Mouse (Mus musculus) midbrain, postnatal 0 days (tissue): ENCODE results near the gene Hlf. TPM values are rescaled to one million over a fixed set of nuclear protein-coding genes. Genes with fewer than 3 reads are reported as not detected.

ENCODE experiments used
- ATAC-seq: fragments of 200-750 bp; cut with Nextera tagmentation; 2 replicates; pipeline ENCODE4 v1.8.0; 2017; ENCODE audit warnings: moderate number of reproducible peaks, mild to moderate bottlenecking, moderate TSS enrichment, moderate library complexity; ENCODE audit not compliant: low FRiP score
- DNase-seq: peaks from one replicate; pipeline ENCODE4 v3.0.0-alpha.2; 2015; ENCODE audit warnings: low spot score
- H3K27ac ChIP-seq: fragments of 300-500 bp; sonication (generic); 2 replicates; pipeline ENCODE4 v1.5.1; 2014; ENCODE audit warnings: low read depth, mild to moderate bottlenecking, low read length, mixed read lengths
- H3K27me3 ChIP-seq: fragments of 300-500 bp; sonication (generic); 2 replicates; pipeline ENCODE4 v1.6.1; 2014; ENCODE audit warnings: low read length, control low read depth, mixed read lengths; ENCODE audit not compliant: insufficient read depth
- H3K36me3 ChIP-seq: fragments of 300-500 bp; sonication (generic); 2 replicates; pipeline ENCODE4 v1.6.1; 2014; ENCODE audit warnings: low read length, control low read depth, mixed read lengths; ENCODE audit not compliant: insufficient read depth
- H3K4me1 ChIP-seq: fragments of 300-500 bp; sonication (generic); 2 replicates; pipeline ENCODE4 v1.6.1; 2014; ENCODE audit warnings: mild to moderate bottlenecking, control low read depth, antibody characterized with exemption, low read length, mixed read lengths; ENCODE audit not compliant: insufficient read depth
- H3K4me2 ChIP-seq: fragments of 300-500 bp; sonication (generic); 2 replicates; pipeline ENCODE4 v1.6.1; 2014; ENCODE audit warnings: low read depth, mild to moderate bottlenecking, low read length, mixed read lengths; ENCODE audit not compliant: poor library complexity, severe bottlenecking
- H3K4me3 ChIP-seq: fragments of 300-500 bp; sonication (generic); 2 replicates; pipeline ENCODE4 v1.5.1; 2014; ENCODE audit warnings: low read depth, mild to moderate bottlenecking, low read length, moderate library complexity
- H3K9ac ChIP-seq: fragments of 300-500 bp; sonication (generic); replicated peaks from 2 replicates; pipeline ENCODE4 v1.6.1; 2014; ENCODE audit warnings: mild to moderate bottlenecking, low read length, moderate library complexity, mixed read lengths; ENCODE audit not compliant: poor library complexity, severe bottlenecking
- H3K9me3 ChIP-seq: fragments of 300-500 bp; sonication (generic); 2 replicates; pipeline ENCODE4 v1.6.1; 2016; ENCODE audit warnings: low read length, control low read depth
- CTCF ChIP-seq: IDR thresholded peaks from 2 replicates; pipeline ENCODE4 v1.5.1; 2016; ENCODE audit warnings: antibody characterized with exemption, mild to moderate bottlenecking
- WGBS: fragments of 180-500 bp; shearing (Covaris S2); extraction: QIAGEN DNeasy Blood & Tissue Kit; methylation state at CpG from one replicate; pipeline ENCODE4 v1.1.7; 2014; 5-methylcytosine and 5-hydroxymethylcytosine counted together
- polyA plus RNA-seq: library from polyadenylated mRNA; unstranded; fragments of >200 nt; fragmentation: Nextera tagmentation; extraction: Ambion mirVana; gene quantifications from 2 replicates; pipeline ENCODE4 v1.2.1, GENCODE M21; 2015
- total RNA-seq: library from RNA; depleted of rRNA; stranded (reverse); fragments of >200 nt; gene quantifications from 2 replicates; pipeline ENCODE4 v1.2.3, GENCODE M21; 2014

The Hlf gene
- total and polyA plus RNA-seq, 2 experiments from 2014 or later: 9.0 to 11.2 TPM

GRCm38 (mm10) chr11:90389174-90389901 is 1.4 kb downstream of the Hlf start:
- Histone ChIP-seq H3K27ac (no peak overlapping the region), H3K27me3 (no peaks in the 10 kb centered on the region), H3K9me3 (no peaks in the 10 kb centered on the region), H3K4me1 (no peaks in the 10 kb centered on the region), H3K9ac (peak overlapping the region; percentile 55), H3K4me2 (peak overlapping the region; percentile 92), H3K4me3 (peak overlapping the region; percentile 47), H3K36me3 (no peaks in the 10 kb centered on the region)
- ATAC-seq (peak; percentile 47; the same call in 1 of the 2 replicates), DNase-seq (peak; percentile 50)
- under 1% methylated on average over 35 of the region's 36 CpGs for WGBS
- TF ChIP-seq CTCF: no peak

DNA sequence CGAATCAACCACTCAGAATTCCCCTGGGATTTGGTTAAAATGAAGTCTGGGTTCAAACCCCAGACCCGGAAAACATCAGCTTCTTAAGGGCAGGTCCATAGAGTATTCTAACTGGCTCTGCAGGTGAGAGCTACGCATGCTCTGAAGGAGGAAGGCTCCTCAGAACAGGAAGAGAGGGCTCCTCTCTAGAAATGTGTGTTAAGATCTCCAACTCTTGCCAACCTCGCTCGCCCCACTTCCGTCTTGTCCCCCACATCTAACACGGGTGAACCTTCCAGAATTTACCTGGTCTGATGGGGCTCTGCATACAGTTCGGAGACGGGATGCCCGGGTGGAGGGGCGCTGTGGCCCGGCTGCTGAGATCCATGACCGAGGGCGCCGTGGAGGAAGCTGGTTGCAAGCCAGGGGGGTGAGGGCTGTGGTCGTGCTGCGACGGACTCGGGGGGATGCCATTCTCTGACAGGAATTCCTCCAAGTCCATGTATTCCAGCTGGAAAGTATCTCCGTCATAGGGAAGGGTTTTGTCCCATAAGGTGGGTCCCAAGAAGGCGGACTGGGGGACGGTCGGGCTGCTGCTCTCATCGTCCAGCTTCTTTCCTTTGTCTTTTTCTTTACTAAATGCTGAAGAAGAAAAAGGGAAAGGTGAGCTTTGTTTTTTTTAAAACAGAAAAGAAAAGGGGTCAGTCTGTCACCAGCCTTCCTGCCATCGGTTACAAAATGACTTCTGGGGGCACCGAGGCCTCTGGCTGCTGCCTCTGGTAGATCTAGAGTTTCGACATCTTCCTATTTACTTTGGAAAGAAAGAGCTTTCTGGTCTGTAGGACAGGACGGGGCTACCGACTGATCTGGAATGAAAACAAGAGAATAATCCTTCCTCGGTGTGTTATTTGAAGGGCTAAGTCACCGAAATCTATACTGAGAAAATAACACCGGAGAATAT is 2.9 kb downstream of the Hlf start:
- Histone ChIP-seq H3K36me3 (no peaks in the 10 kb centered on the region), H3K27me3 (no peaks in the 10 kb centered on the region), H3K4me3 (peak overlapping the region; percentile 47), H3K9ac (no peak overlapping the region), H3K9me3 (no peaks in the 10 kb centered on the region), H3K4me1 (no peaks in the 10 kb centered on the region), H3K27ac (no peak overlapping the region), H3K4me2 (peak overlapping the region; percentile 92)
- TF ChIP-seq CTCF: no peak
- 52% methylated on average over 32 of the region's 32 CpGs for WGBS
- no peak for DNase-seq
- ATAC-seq: no peak

DNA sequence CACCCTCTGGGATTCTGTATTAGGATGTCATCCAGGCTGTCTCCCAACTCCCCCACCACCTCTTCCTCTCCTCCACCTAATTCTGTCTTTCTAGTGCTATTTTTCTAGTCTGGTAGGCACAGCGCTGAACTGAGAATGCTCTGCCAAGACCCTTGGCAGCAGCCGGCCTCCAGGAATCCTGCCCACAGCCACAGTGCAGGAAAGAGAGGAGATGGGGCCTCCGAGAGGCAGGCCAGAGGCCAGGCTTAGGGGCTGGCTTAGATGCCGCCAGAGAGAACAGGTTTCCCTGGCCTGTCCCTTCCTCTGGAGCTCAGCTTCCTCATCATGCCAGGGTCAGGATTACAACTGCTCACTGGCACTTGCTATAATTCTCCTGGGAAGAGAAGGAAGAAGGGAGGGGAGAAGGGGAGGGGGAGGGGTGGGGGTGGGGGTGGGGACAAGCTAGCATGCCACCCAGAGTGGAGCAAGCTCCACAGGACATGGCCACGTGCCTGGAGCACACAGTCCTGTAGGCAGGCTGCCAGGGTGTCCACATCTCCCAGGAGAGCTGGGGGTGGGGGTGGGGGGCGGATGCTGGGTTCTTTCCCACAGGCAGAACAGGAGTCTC is 8.6 kb downstream of the Hlf start:
- Histone ChIP-seq H3K27me3 (no peaks in the 10 kb centered on the region), H3K9ac (no peak overlapping the region), H3K4me3 (no peak overlapping the region), H3K4me2 (no peak overlapping the region; the same call in 1 of the 2 replicates), H3K27ac (peak overlapping the region; percentile 4; the same call in 1 of the 2 replicates), H3K9me3 (no peaks in the 10 kb centered on the region), H3K4me1 (0 out of 2 replicates have a peak, but pooled peaks cover 4% of the 10 kb centered on the region), H3K36me3 (no peaks in the 10 kb centered on the region)
- DNase-seq (peak; percentile 87), ATAC-seq (peak; percentile 82)
- TF ChIP-seq CTCF: no peak
- WGBS: 21% methylated on average over 6 of the region's 6 CpGs

DNA sequence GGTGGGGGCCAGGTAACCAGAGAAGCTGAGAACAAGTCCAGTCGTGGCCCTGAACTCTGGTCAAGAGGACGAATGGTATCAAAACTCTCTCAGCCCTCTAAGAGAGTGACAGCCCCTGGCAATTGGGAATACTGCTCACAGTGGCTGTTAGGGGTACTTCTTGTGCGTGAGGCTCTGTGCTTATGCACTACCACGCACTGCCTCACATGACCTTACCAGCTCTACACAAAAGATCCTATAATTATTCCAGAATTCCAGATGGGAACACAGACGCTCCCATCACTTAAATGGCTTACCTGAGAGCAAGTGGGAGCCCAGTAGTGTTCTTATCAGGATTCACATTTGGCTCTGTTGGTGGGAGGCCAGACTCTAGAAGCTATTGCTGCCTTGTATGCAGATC is 9.6 kb downstream of the Hlf start:
- Histone ChIP-seq H3K27ac (no peak overlapping the region), H3K27me3 (no peaks in the 10 kb centered on the region), H3K4me3 (no peak overlapping the region), H3K4me1 (0 out of 2 replicates have a peak, but pooled peaks cover 4% of the 10 kb centered on the region), H3K36me3 (no peaks in the 10 kb centered on the region), H3K9me3 (no peaks in the 10 kb centered on the region), H3K9ac (no peak overlapping the region), H3K4me2 (no peak overlapping the region)
- peak; percentile 54 for DNase-seq
- no peak for ATAC-seq
- 56% methylated on average over 5 of the region's 5 CpGs for WGBS
- TF ChIP-seq CTCF: peak; percentile 64

GRCm38 (mm10) chr11:90380131-90380685 is 10.5 kb downstream of the Hlf start:
- H3K9me3 ChIP-seq: no peaks in the 10 kb centered on the region
- DNase-seq: no peak
- 0 out of 2 replicates have a peak, but pooled peaks cover 4% of the 10 kb centered on the region for H3K4me1 ChIP-seq
- no peaks in the 10 kb centered on the region for H3K27me3 ChIP-seq
- H3K4me2 ChIP-seq: no peak overlapping the region
- no peak for TF ChIP-seq CTCF
- ATAC-seq: no peak
- H3K9ac ChIP-seq: no peak overlapping the region
- 84% methylated on average over 10 of the region's 10 CpGs for WGBS
- no peak overlapping the region for H3K4me3 ChIP-seq
- H3K36me3 ChIP-seq: no peaks in the 10 kb centered on the region
- no peak overlapping the region for H3K27ac ChIP-seq
